Mouse (Mus musculus) pancreas, adult 10 weeks (tissue): Measurements from ENCODE around the gene Atp5e. TPM values are rescaled to one million over a fixed set of nuclear protein-coding genes. Genes with fewer than 3 reads are reported as not detected.

Experiments
- polyA plus RNA-seq: library from polyadenylated mRNA; stranded (reverse); fragments of 350-450 nt; fragmentation: Illumina TruSeq; extraction: RNeasy Lipid Tissue Mini Kit (QIAGEN cat#74804); gene quantifications from one replicate; pipeline ENCODE4 v1.2.3, GENCODE M21; 2015; ENCODE audit warnings: low read depth, low replicate concordance; ENCODE audit not compliant: insufficient read depth

Gene Atp5e
- polyA plus RNA-seq: 247 TPM

DNA sequence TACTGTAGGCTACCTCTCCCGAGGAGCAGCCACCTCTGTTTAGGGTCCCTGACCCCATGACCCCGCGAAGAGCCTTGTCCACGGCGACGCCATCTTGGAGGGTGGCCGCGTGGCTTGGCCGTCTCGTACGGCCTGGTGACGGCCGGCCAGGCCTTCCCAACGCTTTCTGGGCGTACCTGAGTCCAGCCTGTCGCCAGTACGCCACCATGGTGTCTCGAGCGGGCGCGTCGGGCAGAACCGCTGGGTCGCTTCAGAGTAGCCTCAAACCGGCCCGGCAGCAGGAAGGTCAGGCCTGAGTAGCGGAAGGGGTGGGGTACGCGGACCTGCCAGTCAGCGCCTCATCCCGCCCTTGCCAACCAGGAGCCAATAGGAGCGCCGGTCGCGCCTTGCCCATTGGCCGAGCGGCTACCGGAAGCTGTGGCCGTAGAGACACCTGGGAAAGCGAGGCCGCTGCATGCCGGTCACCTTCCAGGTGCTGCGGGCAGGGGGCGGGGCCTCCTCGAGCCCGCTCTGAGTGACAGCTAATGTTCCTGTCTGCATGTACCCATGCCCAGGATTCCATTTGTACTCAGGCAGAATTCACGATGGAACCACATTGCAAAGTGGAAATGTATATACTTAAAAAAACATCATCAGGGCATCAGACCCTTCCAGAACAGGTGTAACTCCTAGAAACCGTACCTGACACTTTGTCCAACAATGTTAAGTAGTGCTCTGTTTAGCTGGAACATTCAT, at the start of gene Atp5e:
Gene Atp5e, minus strand, starts transcription at position 317 of the 735 bp plus-strand sequence.

GRCm38 (mm10) chr2:174472818-174473549, 9.1 kb upstream of the Atp5e start, which contains the start of gene Prelid3b:
Gene Prelid3b (minus strand): TSS chr2:174473081.

GRCm38 (mm10) chr2:174450353-174450752, 13.6 kb downstream of the Atp5e start, which contains the start of gene Tubb1:
Gene Tubb1 (plus strand): TSS chr2:174450695.

DNA sequence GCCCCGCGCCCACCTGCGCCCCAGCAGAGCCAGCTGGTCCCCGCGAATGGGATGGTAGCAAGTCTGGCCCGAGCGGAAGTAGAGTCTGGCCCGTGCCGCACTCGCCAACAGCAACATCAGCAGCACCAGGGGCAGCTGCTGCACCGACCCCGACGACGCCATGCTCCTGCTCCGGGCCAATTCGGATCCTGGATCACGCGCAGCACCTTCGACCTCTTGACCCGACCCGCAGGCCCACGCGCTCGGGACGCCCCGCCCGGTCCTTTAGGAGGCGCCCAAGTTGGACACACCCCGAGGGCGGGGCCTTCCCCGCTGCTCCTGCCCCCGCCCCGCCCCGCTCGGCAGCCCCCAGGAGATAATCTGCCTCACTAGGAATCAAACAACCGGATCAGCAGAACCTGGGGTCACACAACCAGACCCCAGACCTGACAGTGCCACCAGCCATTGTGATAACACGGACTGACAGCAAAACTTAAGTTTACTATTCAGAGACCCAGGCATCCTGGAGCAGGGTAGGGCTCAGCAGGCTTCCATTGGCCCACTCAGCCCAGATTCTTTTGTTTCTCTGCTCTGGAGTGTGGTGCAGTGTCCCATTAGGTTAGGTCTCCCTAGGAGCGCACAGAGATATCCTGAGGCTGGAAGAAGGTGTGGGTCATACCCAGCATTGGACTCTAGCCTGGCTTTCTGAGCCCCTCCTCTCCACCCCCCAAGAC, 25.0 kb downstream of the Atp5e start, which contains the start of gene Ctsz:
Gene Ctsz, minus strand, starts transcription at position 303 of the 713 bp plus-strand sequence.

GRCm38 (mm10) chr2:174415731-174416310, 48.1 kb downstream of the Atp5e start, which contains the start of gene Nelfcd:
Gene Nelfcd (plus strand): TSS chr2:174415804.

Other genes with a start within 250 kb of the Atp5e start
- 264 TPM for gene Gnas, start 179.8 kb downstream of the Atp5e start, polyA plus RNA-seq
- not detected for gene Gm20721, start 117.4 kb downstream of the Atp5e start, polyA plus RNA-seq
- gene Nelfcd, start 48.3 kb downstream of the Atp5e start, polyA plus RNA-seq: 12.2 TPM
- 27.5 TPM for gene Ctsz, start 25.1 kb downstream of the Atp5e start, polyA plus RNA-seq
- gene Tubb1, start 13.4 kb downstream of the Atp5e start, polyA plus RNA-seq: 0.61 TPM
- gene Prelid3b, start 9.0 kb upstream of the Atp5e start, polyA plus RNA-seq: 6.6 TPM
- not detected for gene Zfp831, start 179.4 kb upstream of the Atp5e start, polyA plus RNA-seq